Mouse (Mus musculus) liver, embryonic 11.5 days (tissue): ENCODE results near the gene Mymx. TPM values are rescaled to one million over a fixed set of nuclear protein-coding genes. Genes with fewer than 3 reads are reported as not detected.

ENCODE experiments used
- ATAC-seq: fragments of 200-750 bp; cut with Nextera tagmentation; replicated peaks from 2 replicates; pipeline ENCODE4 v1.8.0; 2017; ENCODE audit warnings: moderate number of reproducible peaks, mild to moderate bottlenecking, moderate TSS enrichment, moderate library complexity; ENCODE audit not compliant: low FRiP score
- DNase-seq: peaks from one replicate; pipeline ENCODE4 v3.0.0-alpha.2; 2017; ENCODE audit warnings: low spot score
- H3K27ac ChIP-seq: fragments of 300-500 bp; sonication (generic); 2 replicates; pipeline ENCODE4 v1.5.1; 2014; ENCODE audit warnings: mild to moderate bottlenecking, low read depth, low read length, control low read depth
- H3K27me3 ChIP-seq: fragments of 300-500 bp; sonication (generic); replicated peaks from 2 replicates; pipeline ENCODE4 v1.6.1; 2014; ENCODE audit warnings: low read length, mixed read lengths; ENCODE audit not compliant: control insufficient read depth, insufficient read depth
- H3K36me3 ChIP-seq: fragments of 300-500 bp; sonication (generic); 2 replicates; pipeline ENCODE4 v1.6.1; 2014; ENCODE audit warnings: mild to moderate bottlenecking, low read length, moderate library complexity, mixed read lengths; ENCODE audit not compliant: control insufficient read depth, insufficient read depth
- H3K4me1 ChIP-seq: fragments of 300-500 bp; sonication (generic); replicated peaks from 2 replicates; pipeline ENCODE4 v1.6.1; 2014; ENCODE audit warnings: low read length, mixed read lengths; ENCODE audit not compliant: control insufficient read depth, insufficient read depth
- H3K4me2 ChIP-seq: fragments of 300-500 bp; sonication (generic); 2 replicates; pipeline ENCODE4 v1.6.1; 2014; ENCODE audit warnings: mild to moderate bottlenecking, control low read depth, moderate library complexity
- H3K4me3 ChIP-seq: fragments of 300-500 bp; sonication (generic); 2 replicates; pipeline ENCODE4 v1.5.1; 2014; ENCODE audit warnings: low read depth, low read length, control low read depth
- H3K9ac ChIP-seq: fragments of 300-500 bp; sonication (generic); 2 replicates; pipeline ENCODE4 v1.6.1; 2014; ENCODE audit warnings: low read depth, low read length, control low read depth
- H3K9me3 ChIP-seq: fragments of 300-500 bp; sonication (generic); 2 replicates; pipeline ENCODE4 v1.6.1; 2016; ENCODE audit warnings: low read length, inconsistent platforms, mixed read lengths; ENCODE audit not compliant: control insufficient read depth
- WGBS: fragments of 180-500 bp; shearing (Covaris S2); extraction: QIAGEN DNeasy Blood & Tissue Kit; methylation state at CpG from one replicate; pipeline ENCODE4 v1.1.7; 2014; 5-methylcytosine and 5-hydroxymethylcytosine counted together
- polyA plus RNA-seq: library from polyadenylated mRNA; unstranded; fragments of >200 nt; fragmentation: Nextera tagmentation; extraction: Ambion mirVana; gene quantifications from 2 replicates; pipeline ENCODE4 v1.2.1, GENCODE M21; 2014

Mymx gene
- polyA plus RNA-seq, 1 experiment from 2014 or later: 1.0 TPM

- Histone ChIP-seq H3K27ac (no peak overlapping the region), H3K36me3 (no peaks in the 10 kb centered on the region), H3K9ac (no peak overlapping the region), H3K4me3 (no peak overlapping the region), H3K4me1 (peaks cover 15% of the 10 kb centered on the region), H3K9me3 (no peaks in the 10 kb centered on the region), H3K27me3 (no peaks in the 10 kb centered on the region), H3K4me2 (no peak overlapping the region)
- no peak for DNase-seq
- WGBS: 80% methylated on average over 6 of the region's 6 CpGs
- no peak for ATAC-seq
Observed at GRCm38 (mm10) chr17:45617655-45618054, 15.8 kb upstream of the Mymx start.

DNA sequence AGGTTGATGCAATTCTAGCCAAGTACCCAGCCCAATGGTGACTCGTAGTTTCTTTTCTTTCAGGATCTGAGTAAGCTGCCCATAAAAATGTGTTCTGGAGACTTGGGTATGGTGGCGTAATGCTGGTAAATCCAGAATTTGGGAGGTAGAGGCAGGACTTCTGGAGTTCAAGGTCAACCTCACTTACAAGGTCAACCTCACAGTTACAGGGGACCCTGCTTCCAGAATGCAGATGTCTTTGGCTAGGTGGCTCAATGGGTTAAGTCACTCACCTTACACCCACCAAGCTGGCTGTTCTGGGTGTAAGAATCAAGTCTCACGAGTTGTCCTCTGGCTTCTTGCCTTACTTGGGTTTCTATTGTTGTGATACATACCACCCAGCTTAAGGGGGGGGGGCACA lies 14.8 kb upstream of the Mymx start:
- H3K9ac ChIP-seq: no peak overlapping the region
- DNase-seq: no peak
- no peaks in the 10 kb centered on the region for H3K27me3 ChIP-seq
- H3K27ac ChIP-seq: no peak overlapping the region
- H3K4me2 ChIP-seq: no peak overlapping the region
- H3K4me1 ChIP-seq: peaks cover 15% of the 10 kb centered on the region
- H3K36me3 ChIP-seq: no peaks in the 10 kb centered on the region
- no peak for ATAC-seq
- no peak overlapping the region for H3K4me3 ChIP-seq
- H3K9me3 ChIP-seq: no peaks in the 10 kb centered on the region
- WGBS: 73% methylated on average over 3 of the region's 3 CpGs

GRCm38 (mm10) chr17:45616046-45616650 lies 14.2 kb upstream of the Mymx start:
- no peak overlapping the region for H3K27ac ChIP-seq
- H3K27me3 ChIP-seq: no peaks in the 10 kb centered on the region
- no peak overlapping the region for H3K9ac ChIP-seq
- no peaks in the 10 kb centered on the region for H3K36me3 ChIP-seq
- DNase-seq: no peak
- WGBS: 65% methylated on average over 4 of the region's 4 CpGs
- peaks cover 16% of the 10 kb centered on the region for H3K4me1 ChIP-seq
- H3K4me3 ChIP-seq: no peak overlapping the region
- no peak for ATAC-seq
- H3K4me2 ChIP-seq: no peak overlapping the region
- no peaks in the 10 kb centered on the region for H3K9me3 ChIP-seq

GRCm38 (mm10) chr17:45612921-45613320 lies 11.0 kb upstream of the Mymx start:
- peaks cover 11% of the 10 kb centered on the region for H3K4me1 ChIP-seq
- no peak overlapping the region for H3K9ac ChIP-seq
- DNase-seq (no peak), ATAC-seq (no peak)
- H3K4me2 ChIP-seq: no peak overlapping the region
- H3K27me3 ChIP-seq: no peaks in the 10 kb centered on the region
- WGBS: 67% methylated on average over 7 of the region's 7 CpGs
- no peak overlapping the region for H3K27ac ChIP-seq
- no peaks in the 10 kb centered on the region for H3K36me3 ChIP-seq
- no peak overlapping the region for H3K4me3 ChIP-seq
- no peaks in the 10 kb centered on the region for H3K9me3 ChIP-seq

GRCm38 (mm10) chr17:45612008-45612407 lies 10.1 kb upstream of the Mymx start:
- peaks cover 11% of the 10 kb centered on the region for H3K4me1 ChIP-seq
- ATAC-seq: no peak
- DNase-seq: no peak
- no peaks in the 10 kb centered on the region for H3K27me3 ChIP-seq
- 65% methylated on average over 8 of the region's 8 CpGs for WGBS
- no peak overlapping the region for H3K4me3 ChIP-seq
- H3K4me2 ChIP-seq: no peak overlapping the region
- no peak overlapping the region for H3K27ac ChIP-seq
- no peaks in the 10 kb centered on the region for H3K9me3 ChIP-seq
- no peaks in the 10 kb centered on the region for H3K36me3 ChIP-seq
- no peak overlapping the region for H3K9ac ChIP-seq

- no peaks in the 10 kb centered on the region for H3K9me3 ChIP-seq
- peaks cover 11% of the 10 kb centered on the region for H3K4me1 ChIP-seq
- H3K27ac ChIP-seq: peak overlapping the region; percentile 43; the same call in 1 of the 2 replicates
- ATAC-seq (peak; percentile 88), DNase-seq (no peak)
- no peaks in the 10 kb centered on the region for H3K36me3 ChIP-seq
- WGBS: 39% methylated on average over 5 of the region's 5 CpGs
- no peaks in the 10 kb centered on the region for H3K27me3 ChIP-seq
- H3K4me2 ChIP-seq: peak overlapping the region; percentile 55
- H3K9ac ChIP-seq: peak overlapping the region; percentile 43; the same call in 1 of the 2 replicates
- H3K4me3 ChIP-seq: no peak overlapping the region
Observed at GRCm38 (mm10) chr17:45610144-45610866, 8.4 kb upstream of the Mymx start.

GRCm38 (mm10) chr17:45608396-45608795 lies 6.5 kb upstream of the Mymx start:
- ATAC-seq (no peak), DNase-seq (no peak)
- Histone ChIP-seq H3K9ac (no peak overlapping the region), H3K4me1 (peaks cover 11% of the 10 kb centered on the region), H3K27me3 (no peaks in the 10 kb centered on the region), H3K27ac (no peak overlapping the region), H3K4me3 (no peak overlapping the region), H3K36me3 (no peaks in the 10 kb centered on the region), H3K9me3 (no peaks in the 10 kb centered on the region), H3K4me2 (no peak overlapping the region)
- 73% methylated on average over 4 of the region's 4 CpGs for WGBS

DNA sequence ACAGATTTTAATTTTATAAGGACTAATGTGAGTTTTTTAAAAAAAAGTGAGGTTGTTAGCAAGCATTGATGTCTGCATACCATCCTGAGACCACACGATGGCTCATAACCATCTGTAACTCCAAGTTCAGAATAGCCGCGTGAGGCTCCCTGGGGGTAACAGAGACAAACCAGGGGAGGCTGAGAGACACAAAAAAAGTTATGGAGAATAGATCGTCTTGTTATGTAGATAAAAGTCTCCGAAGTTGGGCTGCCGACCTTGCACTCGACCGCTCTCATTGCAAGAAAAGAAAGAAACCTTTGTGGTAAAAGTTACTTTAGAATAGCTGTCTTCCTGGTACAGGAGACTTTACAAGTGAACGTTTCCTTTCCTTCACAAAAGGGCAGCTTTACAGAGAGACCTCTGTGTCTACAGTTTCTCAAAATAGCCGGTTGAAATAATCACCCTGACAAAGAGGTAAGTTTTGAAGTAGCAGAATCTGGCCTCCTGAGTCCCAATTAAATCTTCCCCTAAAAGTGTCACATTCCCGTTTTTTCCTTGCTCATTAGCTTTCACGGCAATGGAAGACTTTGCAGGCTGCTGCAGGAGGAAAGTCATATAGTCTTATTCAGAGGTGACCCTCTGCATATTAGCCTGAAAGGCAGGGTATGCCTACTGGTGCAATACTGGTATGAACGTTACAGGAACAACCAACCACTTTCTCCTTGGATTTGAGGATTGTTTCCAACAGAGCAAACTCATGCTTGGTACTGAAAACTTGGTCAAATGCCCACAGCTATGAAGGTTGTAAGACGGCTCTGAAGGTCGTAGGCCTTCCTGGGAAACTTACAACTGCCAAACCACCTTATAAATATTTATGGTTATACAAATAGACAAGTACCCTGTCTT lies 5.3 kb upstream of the Mymx start:
- DNase-seq (no peak), ATAC-seq (no peak)
- whole genome bisulfite sequencing: 87% methylated on average over 15 of the region's 15 CpGs
- Histone ChIP-seq H3K9me3 (no peaks in the 10 kb centered on the region), H3K4me3 (no peak overlapping the region), H3K4me2 (no peak overlapping the region), H3K9ac (no peak overlapping the region), H3K4me1 (peaks cover 11% of the 10 kb centered on the region), H3K36me3 (no peaks in the 10 kb centered on the region), H3K27ac (no peak overlapping the region), H3K27me3 (no peaks in the 10 kb centered on the region)
